Mouse (Mus musculus): Measurements from ENCODE around the gene Nfe2.

Nfe2 gene

GRCm38 (mm10) chr15:103248401-103249313, 9.5 kb downstream of the Nfe2 start:
- no peak for DNase-seq

- DNase-seq = no peak
Observed at GRCm38 (mm10) chr15:103247782-103248400, 10.3 kb downstream of the Nfe2 start.

GRCm38 (mm10) chr15:103247078-103247781, 11.0 kb downstream of the Nfe2 start:
- no peak for DNase-seq

- DNase-seq = no peak
Observed at GRCm38 (mm10) chr15:103245616-103246015, 12.6 kb downstream of the Nfe2 start.

GRCm38 (mm10) chr15:103242885-103243284, 15.3 kb downstream of the Nfe2 start:
- DNase-seq = no peak

- DNase-seq = peak; percentile 38
Observed at GRCm38 (mm10) chr15:103241071-103242018, 16.9 kb downstream of the Nfe2 start.

GRCm38 (mm10) chr15:103240160-103241028, 17.8 kb downstream of the Nfe2 start, which contains the start of gene Hnrnpa1:
Gene Hnrnpa1, plus strand, starts transcription at chr15:103240432.
- DNase-seq = peak; percentile 98

DNA sequence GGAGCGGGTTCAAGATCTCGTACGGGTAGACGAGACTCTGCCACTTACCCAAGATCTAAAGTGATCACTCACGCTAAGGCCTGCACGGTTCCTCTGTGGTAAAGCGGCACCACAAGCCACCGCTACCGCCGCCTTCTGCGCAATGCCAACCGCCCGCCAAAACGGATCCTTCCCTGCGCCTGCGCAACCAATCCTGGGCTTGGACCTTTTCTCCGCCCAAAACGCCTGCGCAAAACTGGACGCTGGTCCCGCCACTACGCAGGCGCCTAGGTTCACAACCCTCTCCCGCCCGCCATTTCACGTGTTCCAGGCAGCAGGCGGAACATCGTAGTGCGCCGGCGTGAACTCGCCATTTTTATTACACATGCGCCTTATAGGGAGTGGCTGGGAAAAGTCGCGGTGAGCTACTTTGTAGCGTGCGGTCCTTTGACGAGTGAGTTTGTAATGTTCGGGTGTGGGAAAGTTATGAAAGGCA, 18.5 kb downstream of the Nfe2 start, which contains the start of gene Cbx5:
TSS of gene Cbx5 (minus strand) at position 132 of the 475 bp plus-strand sequence.
- DNase-seq = peak; percentile 99

GRCm38 (mm10) chr15:103239130-103239684, 19.0 kb downstream of the Nfe2 start:
- DNase-seq = peak; percentile 98

- no peak for DNase-seq
Observed at GRCm38 (mm10) chr15:103237295-103237694, 20.9 kb downstream of the Nfe2 start.

- no peak for DNase-seq
Observed at GRCm38 (mm10) chr15:103233119-103233518, 25.1 kb downstream of the Nfe2 start.

DNA sequence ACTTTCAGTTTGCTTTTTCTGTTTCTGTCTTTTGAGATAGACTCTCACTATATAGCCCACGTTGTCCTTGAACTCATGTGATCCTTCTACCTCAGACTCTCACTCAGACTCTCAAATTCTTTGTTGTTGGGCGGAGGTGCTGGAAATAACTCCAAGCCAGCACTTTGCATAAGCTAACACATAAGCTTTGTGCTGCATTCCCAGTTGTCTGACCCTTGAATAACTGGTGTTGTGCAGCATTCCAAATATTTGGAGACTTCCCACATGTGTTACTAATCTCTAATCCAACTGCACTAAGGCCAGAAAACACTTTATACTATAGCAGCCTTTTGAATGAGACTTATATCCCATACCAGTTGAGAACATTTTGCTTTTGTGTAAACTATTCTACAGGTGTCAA, 29.3 kb downstream of the Nfe2 start:
- no peak for DNase-seq

DNA sequence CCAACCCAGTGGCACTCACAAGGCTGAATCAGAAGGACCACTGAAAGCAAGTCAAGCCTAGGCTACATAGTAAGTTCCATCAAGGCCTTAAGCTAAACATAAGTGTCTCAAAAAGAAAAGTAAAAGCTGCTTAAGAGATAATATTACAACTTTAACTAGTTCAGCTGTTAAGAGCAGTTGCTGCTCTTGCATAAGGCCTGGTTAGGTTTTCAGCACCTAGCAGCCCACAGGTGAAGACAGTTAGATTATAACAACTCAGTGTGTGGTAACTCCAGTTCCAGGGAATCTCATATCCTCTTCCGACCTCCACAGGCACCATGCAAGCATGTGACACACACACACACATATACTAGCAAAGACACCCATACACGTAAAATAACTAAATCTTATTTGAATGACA, 30.6 kb downstream of the Nfe2 start:
- no peak for DNase-seq

- no peak for DNase-seq
Observed at GRCm38 (mm10) chr15:103227022-103227421, 31.2 kb downstream of the Nfe2 start.

- DNase-seq = no peak
Observed at GRCm38 (mm10) chr15:103224161-103224560, 34.0 kb downstream of the Nfe2 start.

DNA sequence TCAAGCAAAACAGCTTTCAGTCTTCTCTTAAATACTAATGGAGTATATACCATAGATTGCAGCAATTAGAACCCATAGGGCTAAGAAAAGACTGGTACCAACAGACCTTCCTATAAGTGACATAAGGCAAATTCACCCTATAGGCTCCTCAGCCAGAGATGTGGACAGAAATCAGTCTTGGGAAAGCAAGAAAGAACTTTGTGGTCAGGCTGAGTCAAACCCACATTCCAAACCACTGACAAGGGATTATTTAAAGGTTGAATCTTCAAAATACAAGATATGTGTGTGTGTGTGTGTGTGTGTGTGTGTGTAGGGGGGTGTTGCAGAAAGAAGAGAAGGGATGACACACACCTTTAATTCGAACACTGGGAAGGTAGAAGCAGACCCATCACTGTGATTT, 36.8 kb downstream of the Nfe2 start:
- DNase-seq = no peak

DNA sequence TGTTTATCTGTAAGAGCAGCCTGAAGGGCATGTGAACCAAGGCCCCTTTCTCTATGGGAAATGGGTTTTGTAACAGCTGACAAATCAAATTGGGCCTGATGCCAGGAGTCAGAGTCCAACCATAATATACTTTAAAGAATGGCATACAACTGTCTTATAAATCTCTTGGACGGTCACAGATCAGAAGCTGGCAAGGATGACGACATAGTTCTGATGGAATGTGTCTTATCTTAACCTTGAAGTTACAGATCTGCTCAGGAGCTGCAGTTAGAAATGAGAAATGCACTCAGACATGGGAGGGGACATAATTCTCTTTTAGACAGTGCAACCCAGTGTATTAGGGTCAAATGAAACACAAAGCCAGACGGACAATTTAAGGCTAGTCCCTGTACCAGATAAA, 37.4 kb downstream of the Nfe2 start:
- no peak for DNase-seq

- DNase-seq = no peak
Observed at GRCm38 (mm10) chr15:103216052-103216451, 42.2 kb downstream of the Nfe2 start.

DNA sequence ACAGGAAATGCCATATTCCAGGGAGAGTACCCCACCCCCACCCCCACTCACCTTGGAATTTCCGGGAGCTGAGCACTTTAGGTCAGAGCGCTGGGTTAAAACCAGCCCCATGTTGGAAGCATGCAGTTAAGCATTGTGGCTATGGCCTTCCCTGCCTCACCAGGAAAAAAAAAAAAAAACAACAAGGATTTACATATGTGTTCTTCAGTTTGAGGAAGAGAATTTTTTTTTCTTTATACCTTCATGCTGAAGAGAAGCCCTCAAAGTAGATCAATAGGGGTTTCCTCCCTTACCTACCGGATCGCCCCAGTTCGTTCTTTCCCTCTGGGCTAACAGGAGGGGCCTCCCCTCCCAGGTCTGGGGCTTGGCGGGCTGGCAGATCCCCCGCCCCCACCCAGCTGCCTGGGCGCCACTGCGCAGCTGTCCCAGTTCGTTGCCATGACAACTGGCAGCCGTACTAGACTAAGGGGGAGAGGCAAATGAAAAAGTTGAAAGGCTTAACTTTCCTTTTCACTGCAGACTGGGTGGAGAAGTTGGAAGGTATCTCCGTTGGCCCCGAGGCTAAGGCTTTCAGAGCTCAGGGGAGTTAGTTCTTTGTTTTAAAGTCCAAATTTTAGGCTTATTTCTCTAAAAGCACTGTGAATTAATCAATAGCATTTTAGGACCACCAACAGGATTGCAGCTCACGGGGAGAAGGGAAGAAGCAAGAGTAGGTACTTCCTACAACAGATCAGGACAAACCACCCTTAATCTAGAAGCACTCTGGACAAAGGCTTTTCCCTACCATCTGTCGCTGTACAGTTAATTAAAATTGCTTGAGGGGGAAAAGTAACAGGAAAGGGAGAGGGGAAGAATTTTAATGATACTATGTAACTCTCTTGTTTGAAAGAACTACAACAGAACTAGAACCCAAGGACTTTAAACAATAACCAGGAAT, 43.0 kb downstream of the Nfe2 start:
- peak; percentile 56 for DNase-seq

DNA sequence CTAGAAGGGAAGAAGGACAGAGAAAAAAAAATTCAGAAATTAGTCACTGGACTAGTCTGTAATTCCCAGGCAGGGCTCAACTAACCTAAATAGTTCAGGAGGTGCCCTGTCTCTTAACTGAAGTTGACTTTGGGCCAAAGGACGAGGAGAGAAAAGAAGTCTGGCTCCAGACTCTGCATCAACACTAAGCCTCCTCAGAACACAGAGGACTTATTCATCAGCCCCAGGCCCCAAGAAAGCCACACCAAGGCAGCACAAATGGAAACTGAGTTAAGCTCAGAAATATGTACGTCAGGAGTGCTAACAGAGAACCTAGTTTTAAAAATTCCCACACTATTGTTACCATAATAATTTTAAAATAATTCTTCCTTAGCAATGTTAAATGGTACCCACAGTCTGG, 44.1 kb downstream of the Nfe2 start:
- no peak for DNase-seq
